Mouse (Mus musculus) heart, postnatal 0 days (tissue): Measurements from ENCODE around the gene Fbxl19.

Experiments
- CTCF ChIP-seq: IDR thresholded peaks from 2 replicates; pipeline ENCODE4 v1.5.1; 2016; ENCODE audit warnings: antibody characterized with exemption, control low read depth, low read depth
- EP300 ChIP-seq: IDR thresholded peaks from 2 replicates; pipeline ENCODE4 v1.6.1; 2016; ENCODE audit warnings: antibody characterized with exemption, low read depth

GRCm38 (mm10) chr7:127770039-127770905 lies 25.9 kb downstream of the Fbxl19 start:
- TF ChIP-seq CTCF (no peak), EP300 (no peak)
